Mouse (Mus musculus) liver, postnatal 0 days (tissue): ENCODE results near the gene Sfxn4. TPM values are rescaled to one million over a fixed set of nuclear protein-coding genes. Genes with fewer than 3 reads are reported as not detected.

ENCODE experiments used
- ATAC-seq: fragments of 200-750 bp; cut with Nextera tagmentation; 2 replicates; pipeline ENCODE4 v1.8.0; 2017; ENCODE audit warnings: mild to moderate bottlenecking, moderate library complexity
- DNase-seq: peaks from one replicate; pipeline ENCODE4 v3.0.0-alpha.2; 2016
- H3K27ac ChIP-seq: fragments of 300-500 bp; sonication (generic); 2 replicates; pipeline ENCODE4 v1.5.1; 2014; ENCODE audit warnings: antibody characterized with exemption, moderate library complexity, mild to moderate bottlenecking, low read depth
- H3K27me3 ChIP-seq: fragments of 300-500 bp; sonication (generic); 2 replicates; pipeline ENCODE4 v1.6.1; 2014; ENCODE audit warnings: low read length, control low read depth, mixed read lengths; ENCODE audit not compliant: insufficient read depth
- H3K36me3 ChIP-seq: fragments of 300-500 bp; sonication (generic); replicated peaks from 2 replicates; pipeline ENCODE4 v1.6.1; 2014; ENCODE audit warnings: mild to moderate bottlenecking, control low read depth, low read length, moderate library complexity, mixed read lengths; ENCODE audit not compliant: insufficient read depth
- H3K4me1 ChIP-seq: fragments of 300-500 bp; sonication (generic); 2 replicates; pipeline ENCODE4 v1.6.1; 2014; ENCODE audit warnings: antibody characterized with exemption, mild to moderate bottlenecking, control low read depth; ENCODE audit not compliant: insufficient read depth
- H3K4me2 ChIP-seq: fragments of 300-500 bp; sonication (generic); 2 replicates; pipeline ENCODE4 v1.6.1; 2014; ENCODE audit warnings: low read depth, mild to moderate bottlenecking, low read length, moderate library complexity, mixed read lengths
- H3K4me3 ChIP-seq: fragments of 300-500 bp; sonication (generic); 2 replicates; pipeline ENCODE4 v1.5.1; 2014; ENCODE audit warnings: low read depth, low read length
- H3K9ac ChIP-seq: fragments of 300-500 bp; sonication (generic); replicated peaks from 2 replicates; pipeline ENCODE4 v1.6.1; 2014; ENCODE audit warnings: mild to moderate bottlenecking, moderate library complexity
- H3K9me3 ChIP-seq: fragments of 300-500 bp; sonication (generic); 2 replicates; pipeline ENCODE4 v1.6.1; 2016; ENCODE audit warnings: mild to moderate bottlenecking, control low read depth, low read length, mixed read lengths
- CTCF ChIP-seq: sonication (generic); IDR thresholded peaks from 2 replicates; pipeline ENCODE4 v1.5.1; 2016; ENCODE audit warnings: antibody characterized with exemption, low read depth
- EP300 ChIP-seq: IDR thresholded peaks from 2 replicates; pipeline ENCODE4 v1.6.1; 2016; ENCODE audit warnings: antibody characterized with exemption, low read depth, mild to moderate bottlenecking
- WGBS: fragments of 180-500 bp; shearing (Covaris S2); extraction: QIAGEN DNeasy Blood & Tissue Kit; methylation state at CpG from one replicate; pipeline ENCODE4 v1.1.7; 2014; ENCODE audit not compliant: insufficient replicate concordance; 5-methylcytosine and 5-hydroxymethylcytosine counted together
- polyA plus RNA-seq: library from polyadenylated mRNA; unstranded; fragments of >200 nt; fragmentation: Nextera tagmentation; extraction: Ambion mirVana; gene quantifications from 2 replicates; pipeline ENCODE4 v1.2.1, GENCODE M21; 2015

Sfxn4 gene
- polyA plus RNA-seq, 1 experiment from 2014 or later: 0.47 TPM

GRCm38 (mm10) chr19:60793170-60793707, 68.0 kb downstream of the Sfxn4 start:
- Histone ChIP-seq H3K4me1 (peaks cover 13% of the 10 kb centered on the region), H3K27me3 (no peaks in the 10 kb centered on the region), H3K4me2 (no peak overlapping the region), H3K4me3 (no peak overlapping the region), H3K9ac (no peak overlapping the region), H3K36me3 (no peaks in the 10 kb centered on the region), H3K9me3 (no peaks in the 10 kb centered on the region), H3K27ac (no peak overlapping the region)
- ATAC-seq: no peak
- no peak for DNase-seq
- 67% methylated on average over 2 of the region's 2 CpGs for WGBS
- TF ChIP-seq EP300 (no peak), CTCF (no peak)

- peak overlapping the region; percentile 72 for H3K4me3 ChIP-seq
- no peak for TF ChIP-seq CTCF
- TF ChIP-seq EP300: no peak
- ATAC-seq: no peak
- peaks cover 23% of the 10 kb centered on the region for H3K4me1 ChIP-seq
- DNase-seq: no peak
- H3K9ac ChIP-seq: peak overlapping the region; percentile 99
- H3K4me2 ChIP-seq: peak overlapping the region; percentile 75
- H3K9me3 ChIP-seq: no peaks in the 10 kb centered on the region
- 16% methylated on average over 9 of the region's 9 CpGs for WGBS
- no peaks in the 10 kb centered on the region for H3K36me3 ChIP-seq
- H3K27me3 ChIP-seq: no peaks in the 10 kb centered on the region
- peak overlapping the region; percentile 100 for H3K27ac ChIP-seq
These were observed 70.1 kb downstream of the Sfxn4 start for GRCm38 (mm10) chr19:60791164-60791563.

- H3K4me2 ChIP-seq: peak within 1 kb of the TSS; percentile 75
- DNase-seq (peak; percentile 95), ATAC-seq (peak; percentile 92)
- no peaks in the 10 kb centered on the region for H3K36me3 ChIP-seq
- peak within 1 kb of the TSS; percentile 72 for H3K4me3 ChIP-seq
- peak within 1 kb of the TSS; percentile 99 for H3K9ac ChIP-seq
- H3K27me3 ChIP-seq: no peaks in the 10 kb centered on the region
- peak within 1 kb of the TSS; percentile 100 for H3K27ac ChIP-seq
- peaks cover 27% of the 10 kb centered on the region for H3K4me1 ChIP-seq
- H3K9me3 ChIP-seq: no peaks in the 10 kb centered on the region
- TF ChIP-seq CTCF (peak; percentile 29; the same call in 1 of the 2 replicates), EP300 (no peak; the same call in 1 of the 2 replicates)
- under 1% methylated on average over 57 of the region's 57 CpGs for WGBS
These were observed 70.6 kb downstream of the Sfxn4 start, which contains the start of gene Eif3a for GRCm38 (mm10) chr19:60790551-60791161. Gene Eif3a (minus strand): TSS chr19:60790658.

GRCm38 (mm10) chr19:60789919-60790506, 71.3 kb downstream of the Sfxn4 start:
- H3K36me3 ChIP-seq: no peaks in the 10 kb centered on the region
- WGBS: 3% methylated on average over 48 of the region's 60 CpGs

GRCm38 (mm10) chr19:60789452-60789851, 71.8 kb downstream of the Sfxn4 start:
- DNase-seq (no peak), ATAC-seq (no peak)
- Histone ChIP-seq H3K27me3 (no peaks in the 10 kb centered on the region), H3K36me3 (no peaks in the 10 kb centered on the region), H3K4me1 (peaks cover 24% of the 10 kb centered on the region), H3K9me3 (no peaks in the 10 kb centered on the region), H3K9ac (peak overlapping the region; percentile 99), H3K4me2 (peak overlapping the region; percentile 75), H3K27ac (peak overlapping the region; percentile 100), H3K4me3 (peak overlapping the region; percentile 72)
- TF ChIP-seq CTCF (no peak), EP300 (no peak)
- WGBS: 2% methylated on average over 7 of the region's 7 CpGs

More at GRCm38 (mm10) chr19:60789919-60790506, 71.3 kb downstream of the Sfxn4 start:
- Histone ChIP-seq H3K9ac (peak overlapping the region; percentile 99), H3K27ac (peak overlapping the region; percentile 100), H3K27me3 (no peaks in the 10 kb centered on the region), H3K9me3 (no peaks in the 10 kb centered on the region), H3K4me1 (peaks cover 24% of the 10 kb centered on the region), H3K4me3 (peak overlapping the region; percentile 72), H3K4me2 (peak overlapping the region; percentile 75)
- TF ChIP-seq EP300 (no peak), CTCF (no peak)
- DNase-seq (peak; percentile 77), ATAC-seq (peak; percentile 61)

DNA sequence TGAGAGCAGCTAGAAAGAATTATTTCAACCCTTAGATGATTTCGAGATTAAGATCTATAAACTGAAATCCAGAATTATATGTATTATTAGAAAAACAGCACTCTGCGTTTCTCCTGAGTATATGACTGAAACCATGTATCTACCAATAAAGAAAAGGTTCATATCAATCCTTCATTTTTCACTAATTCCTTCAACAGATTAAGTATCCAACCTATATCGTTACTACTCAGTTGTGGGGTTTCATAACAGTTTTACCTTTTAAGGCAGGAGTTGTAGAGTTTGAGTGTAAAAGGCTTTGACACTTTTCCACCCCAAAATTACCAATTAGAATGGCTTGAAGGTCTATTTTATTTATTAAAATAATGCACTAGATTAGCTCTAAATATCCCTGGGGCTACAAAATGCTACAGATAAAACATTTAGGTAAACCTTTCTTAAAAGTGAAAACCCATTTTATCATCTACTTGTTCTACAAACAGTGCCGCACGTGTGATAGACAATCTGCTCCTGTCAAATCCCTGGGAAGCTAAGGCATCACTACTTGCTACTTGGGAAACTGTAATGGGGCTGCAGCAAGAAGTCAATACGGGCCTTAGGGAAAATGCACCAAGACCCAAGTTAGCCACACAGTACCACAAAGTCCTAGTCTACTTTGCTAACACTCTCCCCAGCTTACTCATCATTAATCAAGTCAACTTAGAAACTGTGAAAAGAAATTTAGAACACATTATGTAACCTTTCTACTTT, 72.9 kb downstream of the Sfxn4 start:
- H3K4me1 ChIP-seq: peaks cover 29% of the 10 kb centered on the region
- H3K9ac ChIP-seq: peak overlapping the region; percentile 43
- 24% methylated on average over 6 of the region's 6 CpGs for WGBS
- ATAC-seq: no peak
- no peak for TF ChIP-seq CTCF
- TF ChIP-seq EP300: no peak
- peaks cover 1% of the 10 kb centered on the region; the same call in 1 of the 2 replicates for H3K36me3 ChIP-seq
- H3K27me3 ChIP-seq: no peaks in the 10 kb centered on the region
- DNase-seq: no peak
- H3K4me2 ChIP-seq: peak overlapping the region; percentile 75
- H3K4me3 ChIP-seq: peak overlapping the region; percentile 72
- H3K27ac ChIP-seq: 0 out of 2 replicates have a peak overlapping the region, but pooled peaks have one; percentile 0
- H3K9me3 ChIP-seq: no peaks in the 10 kb centered on the region
